Mouse (Mus musculus): ENCODE data around the gene Nfib. TPM values are rescaled to one million over a fixed set of nuclear protein-coding genes. Genes with fewer than 3 reads are reported as not detected.

Gene Nfib
- polyA plus RNA-seq, 1 experiment from 2014 or later: 32.3 TPM

- Histone ChIP-seq H3K27me3 (replicated peaks; ENCODE audit: control insufficient read depth, insufficient read depth, low read length) (no peaks in the 10 kb centered on the region), H3K4me1 (ENCODE audit: control insufficient read depth, insufficient read depth, low read length) (peaks cover 18% of the 10 kb centered on the region), H3K27ac (ENCODE audit: low read length) (0 out of 2 replicates have a peak overlapping the region, but pooled peaks have one; percentile 33), H3K4me2 (ENCODE audit: low read depth, low read length) (no peak overlapping the region), H3K9ac (ENCODE audit: low read depth, low read length) (no peak overlapping the region), H3K4me3 (ENCODE audit: low read length) (no peak overlapping the region), H3K9me3 (ENCODE audit: control insufficient read depth, low read length) (no peaks in the 10 kb centered on the region), H3K36me3 (ENCODE audit: control insufficient read depth, insufficient read depth, low read length) (no peaks in the 10 kb centered on the region)
- ATAC-seq: peak; percentile 49
- WGBS: 51% methylated on average over 11 of the region's 11 CpGs
Measured at GRCm38 (mm10) chr4:82399406-82400380, 305.9 kb downstream of the Nfib start.

DNA sequence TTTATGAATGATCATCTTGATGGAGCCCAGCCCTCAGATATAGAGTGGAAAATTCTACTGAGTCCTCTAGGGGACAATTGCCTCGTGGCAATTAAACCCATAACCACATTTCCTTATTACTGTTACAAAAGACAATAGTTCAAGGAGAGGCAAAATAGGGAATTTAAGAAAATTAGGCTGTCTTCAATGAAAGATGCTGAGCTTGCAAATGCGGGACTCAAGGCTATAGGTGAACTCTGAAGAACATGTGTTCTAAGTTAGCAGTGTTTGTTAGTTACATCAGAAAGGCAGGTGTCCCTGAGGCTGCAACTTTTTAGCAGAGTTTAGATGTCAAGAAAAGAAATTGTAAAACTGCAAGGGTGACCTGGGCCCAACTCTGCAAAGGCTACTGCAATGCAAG, 307.3 kb downstream of the Nfib start:
- H3K9me3 ChIP-seq (ENCODE audit: control insufficient read depth, low read length): no peaks in the 10 kb centered on the region
- H3K9ac ChIP-seq (ENCODE audit: low read depth, low read length): no peak overlapping the region
- no peaks in the 10 kb centered on the region for H3K36me3 ChIP-seq (ENCODE audit: control insufficient read depth, insufficient read depth, low read length)
- no peak overlapping the region for H3K4me3 ChIP-seq (ENCODE audit: low read length)
- 72% methylated on average over 2 of the region's 2 CpGs for WGBS
- H3K4me2 ChIP-seq (ENCODE audit: low read depth, low read length): no peak overlapping the region
- no peak for ATAC-seq
- H3K4me1 ChIP-seq (ENCODE audit: control insufficient read depth, insufficient read depth, low read length): peaks cover 16% of the 10 kb centered on the region
- H3K27ac ChIP-seq (ENCODE audit: low read length): no peak overlapping the region
- no peaks in the 10 kb centered on the region for H3K27me3 ChIP-seq (replicated peaks; ENCODE audit: control insufficient read depth, insufficient read depth, low read length)

DNA sequence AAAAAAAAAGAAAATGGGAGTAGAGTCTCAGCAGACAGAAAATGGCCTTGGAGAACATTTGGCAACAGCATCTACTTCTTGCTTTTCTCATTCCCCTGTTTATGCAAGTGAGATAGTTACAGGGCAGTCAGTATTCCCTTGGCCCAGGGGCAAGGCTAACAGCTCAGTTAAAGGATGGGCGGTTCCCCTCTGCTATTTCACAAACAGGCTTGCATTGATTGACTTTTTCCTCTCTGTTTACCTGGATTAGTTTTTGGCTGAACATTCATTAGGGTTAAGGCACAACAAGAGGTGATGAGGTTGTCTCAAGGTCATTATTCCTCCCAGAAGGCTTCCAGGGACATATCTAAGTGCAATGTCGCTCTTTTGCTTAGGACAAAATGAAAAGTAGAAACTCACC, 308.7 kb downstream of the Nfib start:
- no peak overlapping the region for H3K4me3 ChIP-seq (ENCODE audit: low read length)
- H3K36me3 ChIP-seq (ENCODE audit: control insufficient read depth, insufficient read depth, low read length): no peaks in the 10 kb centered on the region
- no peak overlapping the region for H3K27ac ChIP-seq (ENCODE audit: low read length)
- H3K4me1 ChIP-seq (ENCODE audit: control insufficient read depth, insufficient read depth, low read length): peaks cover 26% of the 10 kb centered on the region
- ATAC-seq: no peak
- no peak overlapping the region for H3K9ac ChIP-seq (ENCODE audit: low read depth, low read length)
- H3K27me3 ChIP-seq (replicated peaks; ENCODE audit: control insufficient read depth, insufficient read depth, low read length): no peaks in the 10 kb centered on the region
- H3K4me2 ChIP-seq (ENCODE audit: low read depth, low read length): no peak overlapping the region
- 75% methylated on average over 2 of the region's 2 CpGs for WGBS
- no peaks in the 10 kb centered on the region for H3K9me3 ChIP-seq (ENCODE audit: control insufficient read depth, low read length)

GRCm38 (mm10) chr4:82396003-82396402, 309.5 kb downstream of the Nfib start:
- no peak for ATAC-seq
- 87% methylated on average over 4 of the region's 4 CpGs for WGBS
- H3K9ac ChIP-seq (ENCODE audit: low read depth, low read length): no peak overlapping the region

GRCm38 (mm10) chr4:82394346-82394745, 311.2 kb downstream of the Nfib start:
- 70% methylated on average over 4 of the region's 4 CpGs for WGBS
- no peaks in the 10 kb centered on the region for H3K27me3 ChIP-seq (replicated peaks; ENCODE audit: control insufficient read depth, insufficient read depth, low read length)
- no peaks in the 10 kb centered on the region for H3K9me3 ChIP-seq (ENCODE audit: control insufficient read depth, low read length)
- no peak for ATAC-seq
- peaks cover 33% of the 10 kb centered on the region for H3K4me1 ChIP-seq (ENCODE audit: control insufficient read depth, insufficient read depth, low read length)
- H3K9ac ChIP-seq (ENCODE audit: low read depth, low read length): no peak overlapping the region
- H3K4me3 ChIP-seq (ENCODE audit: low read length): no peak overlapping the region
- no peak overlapping the region for H3K4me2 ChIP-seq (ENCODE audit: low read depth, low read length)
- H3K36me3 ChIP-seq (ENCODE audit: control insufficient read depth, insufficient read depth, low read length): no peaks in the 10 kb centered on the region
- H3K27ac ChIP-seq (ENCODE audit: low read length): peak overlapping the region; percentile 33; the same call in 1 of the 2 replicates

More at GRCm38 (mm10) chr4:82396003-82396402, 309.5 kb downstream of the Nfib start:
- no peak overlapping the region for H3K27ac ChIP-seq (ENCODE audit: low read length)
- H3K27me3 ChIP-seq (replicated peaks; ENCODE audit: control insufficient read depth, insufficient read depth, low read length): no peaks in the 10 kb centered on the region
- no peaks in the 10 kb centered on the region for H3K9me3 ChIP-seq (ENCODE audit: control insufficient read depth, low read length)
- H3K4me1 ChIP-seq (ENCODE audit: control insufficient read depth, insufficient read depth, low read length): peaks cover 32% of the 10 kb centered on the region
- no peak overlapping the region for H3K4me3 ChIP-seq (ENCODE audit: low read length)
- H3K4me2 ChIP-seq (ENCODE audit: low read depth, low read length): no peak overlapping the region
- no peaks in the 10 kb centered on the region for H3K36me3 ChIP-seq (ENCODE audit: control insufficient read depth, insufficient read depth, low read length)

DNA sequence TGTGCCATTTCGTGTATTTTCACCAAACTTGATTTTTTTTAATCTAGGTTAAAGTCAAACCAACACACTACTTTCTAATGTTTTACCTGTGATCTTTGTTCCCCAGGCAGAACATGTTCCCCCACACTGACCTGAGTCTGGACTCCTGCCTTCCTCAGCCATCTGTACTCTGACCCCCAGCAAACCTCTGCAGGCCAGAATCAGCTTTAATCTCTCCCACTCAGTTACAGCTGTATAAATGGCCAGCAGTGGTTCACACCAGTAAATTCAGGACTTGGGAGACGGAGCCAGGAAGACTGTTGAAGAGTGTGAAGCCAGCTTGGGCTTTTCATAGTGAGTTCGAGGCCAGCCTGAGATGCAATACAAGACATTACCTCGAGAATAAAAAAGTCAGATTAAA, 312.5 kb downstream of the Nfib start:
- Histone ChIP-seq H3K9ac (ENCODE audit: low read depth, low read length) (no peak overlapping the region), H3K27ac (ENCODE audit: low read length) (peak overlapping the region; percentile 70), H3K4me2 (ENCODE audit: low read depth, low read length) (no peak overlapping the region), H3K9me3 (ENCODE audit: control insufficient read depth, low read length) (no peaks in the 10 kb centered on the region), H3K4me3 (ENCODE audit: low read length) (no peak overlapping the region), H3K4me1 (ENCODE audit: control insufficient read depth, insufficient read depth, low read length) (peaks cover 31% of the 10 kb centered on the region), H3K27me3 (replicated peaks; ENCODE audit: control insufficient read depth, insufficient read depth, low read length) (no peaks in the 10 kb centered on the region), H3K36me3 (ENCODE audit: control insufficient read depth, insufficient read depth, low read length) (no peaks in the 10 kb centered on the region)
- 71% methylated on average over 4 of the region's 4 CpGs for WGBS
- ATAC-seq: peak; percentile 87

GRCm38 (mm10) chr4:82392496-82392895, 313.1 kb downstream of the Nfib start:
- H3K9me3 ChIP-seq (ENCODE audit: control insufficient read depth, low read length): no peaks in the 10 kb centered on the region
- 0 out of 2 replicates have a peak, but pooled peaks have one; percentile 32 for ATAC-seq
- WGBS: 63% methylated on average over 9 of the region's 9 CpGs
- H3K4me2 ChIP-seq (ENCODE audit: low read depth, low read length): no peak overlapping the region
- H3K36me3 ChIP-seq (ENCODE audit: control insufficient read depth, insufficient read depth, low read length): no peaks in the 10 kb centered on the region
- no peak overlapping the region for H3K4me3 ChIP-seq (ENCODE audit: low read length)
- H3K9ac ChIP-seq (ENCODE audit: low read depth, low read length): no peak overlapping the region
- H3K27ac ChIP-seq (ENCODE audit: low read length): peak overlapping the region; percentile 70
- no peaks in the 10 kb centered on the region for H3K27me3 ChIP-seq (replicated peaks; ENCODE audit: control insufficient read depth, insufficient read depth, low read length)
- H3K4me1 ChIP-seq (ENCODE audit: control insufficient read depth, insufficient read depth, low read length): peaks cover 32% of the 10 kb centered on the region

DNA sequence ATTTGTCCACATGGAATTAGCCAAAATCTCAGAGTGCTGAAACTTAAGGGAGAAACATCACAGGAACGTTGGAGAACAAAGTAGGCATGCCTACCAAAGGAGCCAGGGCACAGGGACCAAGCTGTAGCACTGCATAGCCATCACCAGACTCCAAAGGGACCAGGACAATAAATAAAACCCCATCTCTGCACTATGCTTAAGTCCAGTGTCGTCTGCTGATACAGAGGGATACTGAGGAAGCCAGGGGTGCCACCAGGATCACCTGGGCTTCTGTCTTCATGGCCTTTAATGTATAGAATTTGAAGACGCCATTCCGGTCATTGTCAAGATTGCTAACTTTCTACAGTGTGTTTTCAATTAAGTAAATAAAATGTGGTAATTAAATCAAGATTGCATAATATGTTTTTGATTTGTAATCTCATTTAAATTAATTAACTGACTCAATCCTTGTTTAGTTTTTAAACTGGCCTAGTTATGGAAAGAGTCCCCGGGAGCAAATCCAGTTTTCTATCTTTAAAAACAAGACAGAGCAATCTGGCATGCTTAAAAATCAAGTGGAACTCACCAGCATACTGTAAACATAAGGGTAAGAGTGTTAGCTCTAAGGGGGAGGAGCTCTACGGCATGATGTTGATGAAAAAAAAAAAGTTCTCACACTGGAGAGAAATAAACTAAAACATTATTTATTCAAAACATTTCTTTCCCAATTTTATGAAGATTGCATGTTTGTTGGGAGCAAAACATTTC, 313.7 kb downstream of the Nfib start:
- Histone ChIP-seq H3K27me3 (replicated peaks; ENCODE audit: control insufficient read depth, insufficient read depth, low read length) (no peaks in the 10 kb centered on the region), H3K4me3 (ENCODE audit: low read length) (no peak overlapping the region), H3K9me3 (ENCODE audit: control insufficient read depth, low read length) (no peaks in the 10 kb centered on the region), H3K9ac (ENCODE audit: low read depth, low read length) (no peak overlapping the region), H3K4me2 (ENCODE audit: low read depth, low read length) (no peak overlapping the region), H3K4me1 (ENCODE audit: control insufficient read depth, insufficient read depth, low read length) (peaks cover 36% of the 10 kb centered on the region), H3K27ac (ENCODE audit: low read length) (peak overlapping the region; percentile 24; the same call in 1 of the 2 replicates), H3K36me3 (ENCODE audit: control insufficient read depth, insufficient read depth, low read length) (no peaks in the 10 kb centered on the region)
- WGBS: 59% methylated on average over 6 of the region's 6 CpGs
- no peak for ATAC-seq

- no peak for ATAC-seq
- Histone ChIP-seq H3K9ac (ENCODE audit: low read depth, low read length) (no peak overlapping the region), H3K4me2 (ENCODE audit: low read depth, low read length) (no peak overlapping the region), H3K4me1 (ENCODE audit: control insufficient read depth, insufficient read depth, low read length) (peaks cover 42% of the 10 kb centered on the region), H3K4me3 (ENCODE audit: low read length) (no peak overlapping the region), H3K9me3 (ENCODE audit: control insufficient read depth, low read length) (no peaks in the 10 kb centered on the region), H3K27ac (ENCODE audit: low read length) (no peak overlapping the region), H3K36me3 (ENCODE audit: control insufficient read depth, insufficient read depth, low read length) (no peaks in the 10 kb centered on the region), H3K27me3 (replicated peaks; ENCODE audit: control insufficient read depth, insufficient read depth, low read length) (no peaks in the 10 kb centered on the region)
- 47% methylated on average over 2 of the region's 2 CpGs for WGBS
Measured at GRCm38 (mm10) chr4:82390545-82390944, 315.0 kb downstream of the Nfib start.
